Mouse (Mus musculus) liver, adult 2 months (tissue): ENCODE data around the gene Slc25a44. TPM values are rescaled to one million over a fixed set of nuclear protein-coding genes. Genes with fewer than 3 reads are reported as not detected.

Experiments
- DNase-seq: peaks from one replicate; pipeline ENCODE4 v3.0.0-alpha.2; 2011; ENCODE audit warnings: low read depth, low spot score; ENCODE audit errors: extremely low read depth
- H3K27ac ChIP-seq: fragments of 200-500 bp; replicated peaks from 2 replicates; pipeline ENCODE4 v1.5.1; 2012; ENCODE audit warnings: low read depth, mild to moderate bottlenecking, control low read depth, inconsistent platforms, low read length; ENCODE audit not compliant: insufficient read depth
- H3K27me3 ChIP-seq: fragments of 200-500 bp; 2 replicates; pipeline ENCODE4 v1.6.1; 2012; ENCODE audit warnings: mild to moderate bottlenecking, moderate library complexity, low read length, inconsistent platforms; ENCODE audit not compliant: control insufficient read depth, insufficient read depth
- H3K36me3 ChIP-seq: fragments of 200-500 bp; 2 replicates; pipeline ENCODE4 v1.6.1; 2012; ENCODE audit warnings: low read length, inconsistent platforms; ENCODE audit not compliant: control insufficient read depth, insufficient read depth
- H3K4me1 ChIP-seq: fragments of 200-500 bp; 2 replicates; pipeline ENCODE4 v1.6.1; 2011; ENCODE audit warnings: low read length; ENCODE audit not compliant: control insufficient read depth, insufficient read depth
- H3K4me3 ChIP-seq: fragments of 200-500 bp; 2 replicates; pipeline ENCODE4 v1.5.1; 2011; ENCODE audit warnings: low read depth, mild to moderate bottlenecking, control low read depth, low read length, moderate library complexity; ENCODE audit not compliant: insufficient read depth
- H3K79me2 ChIP-seq: fragments of 200-500 bp; 2 replicates; pipeline ENCODE4 v1.6.1; 2012; ENCODE audit warnings: inconsistent platforms, mild to moderate bottlenecking, low read length, moderate library complexity; ENCODE audit not compliant: control insufficient read depth, insufficient read depth
- H3K9ac ChIP-seq: fragments of 200-500 bp; 2 replicates; pipeline ENCODE4 v1.6.1; 2012; ENCODE audit warnings: low read depth, mild to moderate bottlenecking, control low read depth, inconsistent platforms, low read length
- CTCF ChIP-seq: fragments of 200-500 bp; IDR thresholded peaks from 2 replicates; pipeline ENCODE4 v1.5.1; 2011; ENCODE audit warnings: low read depth, low read length, control low read depth
- POLR2A ChIP-seq: fragments of 200-500 bp; IDR thresholded peaks from 2 replicates; pipeline ENCODE4 v1.6.1; 2011; ENCODE audit warnings: low read length, control low read depth; ENCODE audit not compliant: insufficient read depth; ENCODE audit errors: extremely low read depth
- WGBS: fragments of 180-500 bp; shearing (Covaris S2); methylation state at CpG from one replicate; pipeline ENCODE4 v1.1.7; 2018; 5-methylcytosine and 5-hydroxymethylcytosine counted together
- polyA plus RNA-seq: library from polyadenylated mRNA; depleted of rRNA; stranded (reverse); fragments of >200 nt; gene quantifications from 2 replicates; pipeline ENCODE4 v1.2.3, GENCODE M21; 2012
- total RNA-seq: library from RNA; depleted of rRNA; stranded (reverse); fragments of >200 nt; gene quantifications from 2 replicates; pipeline ENCODE4 v1.2.3, GENCODE M21; 2014

The Slc25a44 gene
- total and polyA plus RNA-seq, 2 experiments: 28.1 to 57.0 TPM

DNA sequence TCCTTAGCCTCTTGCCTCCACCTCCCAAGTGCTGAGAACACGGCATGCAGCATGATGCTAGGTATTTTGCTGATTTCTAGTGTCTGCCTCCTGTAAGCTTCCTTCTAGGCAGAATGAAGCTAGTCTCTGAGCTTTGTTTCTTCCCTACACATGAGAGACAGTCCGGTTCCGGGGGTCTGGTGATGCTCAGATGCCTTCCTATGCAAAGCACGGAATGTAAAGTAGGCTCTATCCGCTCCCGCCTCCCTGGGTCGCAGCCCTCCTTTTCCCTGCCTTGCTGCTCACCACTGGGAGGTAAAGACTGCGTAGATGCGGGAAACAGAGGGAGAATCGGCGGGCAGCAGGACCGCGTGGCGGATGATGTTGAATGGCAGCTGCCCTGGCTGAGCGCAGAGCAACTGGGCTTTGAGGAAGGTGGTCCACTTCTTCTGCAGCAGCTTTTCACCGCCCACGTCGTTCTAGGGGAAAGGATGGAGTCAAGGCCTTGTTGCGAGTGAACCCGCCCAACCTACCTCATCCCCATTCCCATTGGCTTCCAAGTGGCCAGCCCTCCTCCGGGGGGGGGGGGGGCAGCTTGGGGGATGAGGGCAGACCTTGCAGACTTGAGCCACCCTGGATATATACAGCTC, 24.6 kb upstream of the Slc25a44 start:
- H3K79me2 ChIP-seq: peaks cover 10% of the 10 kb centered on the region; the same call in 1 of the 2 replicates
- peaks cover 13% of the 10 kb centered on the region for H3K4me1 ChIP-seq
- H3K36me3 ChIP-seq: peaks cover 50% of the 10 kb centered on the region
- no peak for TF ChIP-seq POLR2A
- no peak for TF ChIP-seq CTCF
- peak overlapping the region; percentile 36; the same call in 1 of the 2 replicates for H3K9ac ChIP-seq
- no peak overlapping the region for H3K27ac ChIP-seq
- WGBS: 65% methylated on average over 21 of the region's 21 CpGs
- peak overlapping the region; percentile 22; the same call in 1 of the 2 replicates for H3K4me3 ChIP-seq
- no peak for DNase-seq
- H3K27me3 ChIP-seq: no peaks in the 10 kb centered on the region

DNA sequence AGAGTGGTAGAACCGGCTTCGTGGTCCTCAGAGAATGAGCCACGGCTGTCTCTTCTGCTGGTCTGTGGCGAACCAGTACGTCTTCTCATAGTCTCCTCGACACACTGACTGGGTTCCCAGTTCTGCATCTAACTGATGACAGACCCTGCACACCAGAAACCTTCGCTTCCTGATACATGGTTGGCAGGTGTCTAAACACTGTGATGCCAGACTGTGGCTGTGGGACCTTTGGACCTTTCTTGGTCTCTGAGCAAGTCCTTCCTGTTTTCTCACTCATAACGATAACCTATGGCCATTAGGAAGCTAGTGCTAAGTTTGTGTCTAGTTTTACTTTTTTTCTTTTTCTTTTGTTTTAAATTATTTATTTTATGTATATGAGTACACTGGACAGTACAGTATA, 23.5 kb upstream of the Slc25a44 start:
- peak; percentile 45 for DNase-seq
- H3K79me2 ChIP-seq: no peaks in the 10 kb centered on the region; the same call in 1 of the 2 replicates
- WGBS: 66% methylated on average over 8 of the region's 8 CpGs
- H3K9ac ChIP-seq: no peak overlapping the region
- no peak overlapping the region for H3K27ac ChIP-seq
- H3K4me1 ChIP-seq: peaks cover 13% of the 10 kb centered on the region
- no peaks in the 10 kb centered on the region for H3K27me3 ChIP-seq
- TF ChIP-seq POLR2A (no peak), CTCF (no peak)
- peaks cover 52% of the 10 kb centered on the region for H3K36me3 ChIP-seq
- H3K4me3 ChIP-seq: no peak overlapping the region

DNA sequence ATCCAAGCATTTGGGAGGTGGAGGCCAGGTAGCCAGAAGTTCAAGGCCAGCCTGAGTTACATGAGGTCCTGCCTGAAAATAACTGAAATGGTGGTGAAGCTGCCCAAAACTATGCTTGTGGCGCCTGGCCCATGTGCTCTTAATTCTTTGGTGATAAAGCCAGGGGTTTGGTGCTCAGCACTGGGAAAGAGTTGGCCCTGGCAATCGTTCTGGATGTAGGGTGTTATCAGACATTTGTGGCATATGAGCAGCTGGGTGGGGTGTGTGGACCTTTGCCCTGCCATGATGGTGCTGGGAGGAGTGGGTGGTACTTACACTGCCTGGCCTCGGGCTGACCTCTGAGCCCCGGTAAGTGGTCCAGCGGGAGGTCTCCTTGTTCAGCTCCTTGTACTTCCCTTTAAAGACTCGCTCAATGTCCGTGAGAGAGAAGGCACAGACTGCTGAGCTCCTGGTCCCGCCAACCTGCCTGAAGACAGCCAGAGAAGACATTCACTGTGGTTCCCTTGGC, 22.8 kb upstream of the Slc25a44 start:
- 64% methylated on average over 8 of the region's 8 CpGs for WGBS
- no peak for TF ChIP-seq POLR2A
- no peak for TF ChIP-seq CTCF
- H3K4me1 ChIP-seq: peaks cover 14% of the 10 kb centered on the region
- H3K9ac ChIP-seq: no peak overlapping the region
- peaks cover 50% of the 10 kb centered on the region for H3K36me3 ChIP-seq
- no peak overlapping the region for H3K27ac ChIP-seq
- DNase-seq: no peak
- no peak overlapping the region for H3K4me3 ChIP-seq
- H3K79me2 ChIP-seq: no peaks in the 10 kb centered on the region; the same call in 1 of the 2 replicates
- H3K27me3 ChIP-seq: no peaks in the 10 kb centered on the region

DNA sequence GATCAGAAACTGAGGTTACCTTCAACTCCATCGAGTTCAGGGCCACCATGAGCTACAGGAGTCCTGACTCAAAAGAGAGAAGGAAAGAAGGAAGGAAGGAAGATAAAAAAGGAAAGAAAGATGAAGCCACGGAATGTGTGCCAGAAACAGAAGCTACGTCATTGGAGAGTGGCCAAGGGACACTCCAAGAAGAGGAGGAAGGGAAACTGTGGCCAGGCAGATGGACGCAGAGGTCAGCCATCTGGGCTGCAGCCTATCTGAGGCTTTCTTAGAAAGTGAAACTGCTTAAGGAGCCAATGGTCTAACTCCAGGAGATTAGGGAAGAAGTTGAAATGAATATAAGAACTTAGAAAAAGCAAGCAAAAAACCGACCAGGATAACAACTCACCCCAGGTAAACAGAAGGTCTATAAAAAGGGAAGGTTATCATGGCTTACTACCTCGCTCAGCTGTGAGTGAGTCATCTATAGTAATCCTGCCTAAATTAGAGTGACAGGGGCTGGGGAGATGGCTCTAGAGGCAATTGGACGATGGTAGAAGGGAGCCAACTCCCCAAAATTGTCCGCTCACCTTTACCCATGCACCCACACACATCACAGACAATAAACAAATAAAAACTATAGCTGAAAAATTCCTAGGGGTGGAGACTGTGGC, 21.7 kb upstream of the Slc25a44 start:
- Histone ChIP-seq H3K4me3 (no peak overlapping the region), H3K27ac (no peak overlapping the region), H3K4me1 (peaks cover 16% of the 10 kb centered on the region), H3K27me3 (no peaks in the 10 kb centered on the region), H3K79me2 (no peaks in the 10 kb centered on the region; the same call in 1 of the 2 replicates), H3K9ac (no peak overlapping the region), H3K36me3 (peaks cover 41% of the 10 kb centered on the region)
- peak; percentile 49 for DNase-seq
- TF ChIP-seq POLR2A (no peak), CTCF (no peak)
- 58% methylated on average over 8 of the region's 8 CpGs for WGBS

DNA sequence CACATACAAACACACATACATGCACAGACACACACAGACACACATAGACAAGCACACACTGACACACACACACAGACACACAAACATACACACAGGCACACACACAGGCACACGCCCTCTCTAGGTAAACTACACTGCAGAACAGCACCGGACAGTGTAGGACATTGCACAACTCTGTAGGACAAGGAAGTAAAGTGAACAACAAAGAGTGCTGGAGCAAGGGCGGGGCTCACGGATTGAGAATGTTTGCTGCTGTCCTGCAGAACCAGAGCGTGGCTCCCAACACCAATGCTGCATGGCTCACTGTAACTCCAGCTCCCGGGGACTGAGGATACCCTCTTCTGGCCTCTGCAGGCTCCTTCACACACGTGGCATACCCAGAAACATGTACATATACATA, 17.9 kb upstream of the Slc25a44 start:
- 46% methylated on average over 7 of the region's 7 CpGs for WGBS
- Histone ChIP-seq H3K9ac (no peak overlapping the region), H3K79me2 (no peaks in the 10 kb centered on the region; the same call in 1 of the 2 replicates), H3K27ac (0 out of 2 replicates have a peak overlapping the region, but pooled peaks have one; percentile 0), H3K27me3 (no peaks in the 10 kb centered on the region), H3K4me3 (no peak overlapping the region), H3K4me1 (peaks cover 17% of the 10 kb centered on the region), H3K36me3 (peaks cover 37% of the 10 kb centered on the region)
- TF ChIP-seq POLR2A (no peak), CTCF (no peak)
- peak; percentile 77 for DNase-seq
